Mouse (Mus musculus) limb, embryonic 10.5 days (tissue): Measurements from ENCODE around the gene Lexm. TPM values are rescaled to one million over a fixed set of nuclear protein-coding genes. Genes with fewer than 3 reads are reported as not detected.
A peak's percentile ranks its signal among the peaks of the same experiment; 100 is the strongest.

Experiments
- DNase-seq: peaks from one replicate; pipeline ENCODE4 v3.0.0-alpha.2; 2017; ENCODE audit warnings: low spot score
- H3K27ac ChIP-seq: fragments of 300-500 bp; sonication (generic); 2 replicates; pipeline ENCODE4 v1.5.1; 2016; ENCODE audit warnings: mild to moderate bottlenecking
- H3K27me3 ChIP-seq: fragments of 300-500 bp; sonication (generic); 2 replicates; pipeline ENCODE4 v1.6.1; 2016; ENCODE audit warnings: low read depth, mild to moderate bottlenecking; ENCODE audit not compliant: poor library complexity, severe bottlenecking
- H3K36me3 ChIP-seq: fragments of 300-500 bp; sonication (generic); 2 replicates; pipeline ENCODE4 v1.6.1; 2016; ENCODE audit warnings: mild to moderate bottlenecking, moderate library complexity
- H3K4me1 ChIP-seq: fragments of 300-500 bp; sonication (generic); 2 replicates; pipeline ENCODE4 v1.6.1; 2016
- H3K4me3 ChIP-seq: fragments of 300-500 bp; sonication (generic); 2 replicates; pipeline ENCODE4 v1.5.1; 2016; ENCODE audit warnings: mild to moderate bottlenecking, moderate library complexity
- H3K9me3 ChIP-seq: fragments of 300-500 bp; sonication (generic); replicated peaks from 2 replicates; pipeline ENCODE4 v1.6.1; 2016; ENCODE audit warnings: mild to moderate bottlenecking
- WGBS: fragments of 180-500 bp; shearing (Covaris S2); methylation state at CpG from one replicate; pipeline ENCODE4 v1.1.7; 2016; 5-methylcytosine and 5-hydroxymethylcytosine counted together
- polyA plus RNA-seq: library from polyadenylated mRNA; unstranded; fragments of >200 nt; fragmentation: Nextera tagmentation; extraction: Ambion mirVana; gene quantifications from 2 replicates; pipeline ENCODE4 v1.2.1, GENCODE M21; 2016

Gene Lexm
- polyA plus RNA-seq: 0.15 TPM in 2 replicates

DNA sequence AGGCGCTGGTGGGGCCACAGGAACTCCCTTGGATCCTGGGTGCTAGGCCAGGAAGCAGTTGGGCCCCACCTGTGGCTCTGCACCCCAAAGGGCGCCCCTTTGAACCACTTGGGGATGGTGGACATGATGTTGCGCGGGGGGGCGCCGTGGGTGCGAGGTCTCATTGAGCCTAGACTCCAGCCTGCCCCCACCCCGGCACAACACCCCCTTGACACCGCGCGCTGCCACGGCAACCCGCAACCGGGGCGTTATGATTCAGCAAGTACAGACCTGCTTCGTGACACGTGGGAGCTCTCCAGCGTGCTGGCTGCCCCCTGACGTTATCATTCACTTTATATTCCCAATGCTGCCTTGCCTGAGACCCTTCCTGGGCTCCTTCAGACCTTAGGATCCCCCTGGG, at the start of gene Lexm:
TSS of gene Lexm (minus strand) at position 186 of the 400 bp plus-strand sequence.
- H3K4me3 ChIP-seq: peak within 1 kb of the TSS; percentile 25; the same call in 1 of the 2 replicates
- 1% methylated on average over 19 of the region's 19 CpGs for WGBS
- H3K27me3 ChIP-seq: peaks cover 45% of the 10 kb centered on the region

DNA sequence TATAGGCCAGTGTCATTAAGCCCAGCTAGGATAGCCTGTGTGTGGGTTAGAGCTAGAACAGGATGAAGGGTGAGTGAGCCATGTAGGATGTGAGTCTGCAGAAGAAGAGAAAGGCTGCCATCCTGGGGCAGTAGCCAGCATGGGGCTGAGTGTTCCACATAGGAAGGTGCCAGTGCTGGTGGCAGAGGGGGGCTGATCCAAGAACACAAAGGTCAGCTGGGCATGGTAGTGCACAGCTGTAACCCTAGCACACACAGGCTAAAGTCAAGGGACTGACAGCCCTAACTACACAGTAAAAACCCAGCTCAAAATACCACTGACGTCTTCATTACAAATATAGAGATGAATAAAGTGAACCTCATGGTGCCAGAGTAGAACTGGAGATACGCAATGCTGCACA, 49.5 kb upstream of the Lexm start:
- H3K9me3 ChIP-seq: no peaks in the 10 kb centered on the region
- peaks cover 100% of the 10 kb centered on the region for H3K36me3 ChIP-seq
- H3K4me3 ChIP-seq: no peak overlapping the region
- no peaks in the 10 kb centered on the region for H3K4me1 ChIP-seq
- H3K27ac ChIP-seq: no peak overlapping the region
- no peak for DNase-seq
- 95% methylated on average over 2 of the region's 2 CpGs for WGBS
- no peaks in the 10 kb centered on the region for H3K27me3 ChIP-seq

More for the DNA sequence above, at the start of gene Lexm:
- DNase-seq: peak; percentile 64
- Histone ChIP-seq H3K36me3 (no peaks in the 10 kb centered on the region), H3K27ac (no peak within 1 kb of the TSS), H3K9me3 (no peaks in the 10 kb centered on the region), H3K4me1 (peaks cover 23% of the 10 kb centered on the region)

DNA sequence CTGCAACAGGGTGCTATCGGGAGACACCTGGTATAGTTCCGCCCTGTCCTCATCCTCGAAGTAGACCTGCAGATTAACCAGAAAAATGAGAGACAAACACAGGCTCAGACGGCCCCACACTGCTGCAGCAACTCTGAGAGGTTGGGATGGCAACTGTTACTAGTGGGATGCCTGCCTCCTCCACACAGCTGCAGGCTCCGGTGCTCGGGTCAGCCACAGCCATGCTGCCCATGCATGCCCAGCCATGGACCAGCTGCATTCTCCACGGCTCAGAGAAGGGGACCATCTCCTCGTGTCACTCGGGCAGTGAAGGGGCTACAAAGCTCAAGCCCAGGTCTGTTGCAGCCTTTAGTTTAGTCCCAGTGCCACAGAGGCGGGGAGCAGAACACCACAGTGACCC, 48.6 kb upstream of the Lexm start:
- Histone ChIP-seq H3K36me3 (peaks cover 100% of the 10 kb centered on the region), H3K4me1 (no peaks in the 10 kb centered on the region), H3K9me3 (no peaks in the 10 kb centered on the region), H3K27me3 (no peaks in the 10 kb centered on the region), H3K27ac (no peak overlapping the region), H3K4me3 (no peak overlapping the region)
- 95% methylated on average over 10 of the region's 10 CpGs for WGBS
- no peak for DNase-seq

- no peak overlapping the region for H3K27ac ChIP-seq
- H3K27me3 ChIP-seq: no peaks in the 10 kb centered on the region
- H3K36me3 ChIP-seq: peaks cover 100% of the 10 kb centered on the region
- H3K4me1 ChIP-seq: no peaks in the 10 kb centered on the region
- H3K4me3 ChIP-seq: no peak overlapping the region
- WGBS: 98% methylated on average over 2 of the region's 2 CpGs
- DNase-seq: no peak
- H3K9me3 ChIP-seq: no peaks in the 10 kb centered on the region
Observed at GRCm38 (mm10) chr4:106665269-106665668, 48.2 kb upstream of the Lexm start.

DNA sequence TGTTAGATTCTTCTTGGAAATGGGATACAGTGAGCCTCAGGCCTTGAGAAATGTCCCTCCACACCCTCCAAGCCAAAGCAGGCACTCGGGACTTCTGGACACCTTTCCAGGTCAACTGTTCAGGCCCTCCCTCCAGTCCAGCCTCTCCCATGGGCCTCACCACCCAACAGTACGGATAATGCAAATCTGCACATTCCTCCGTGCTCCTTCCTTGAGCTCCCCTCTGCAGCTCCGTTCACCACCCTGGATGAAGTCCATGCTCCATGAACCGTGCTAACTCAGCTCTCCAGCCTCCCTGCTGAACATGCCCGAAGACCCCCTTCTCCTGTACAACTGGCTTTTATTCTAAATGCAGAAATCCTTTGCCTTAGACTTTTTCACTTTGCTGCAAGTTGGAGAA, 47.7 kb upstream of the Lexm start:
- H3K36me3 ChIP-seq: peaks cover 100% of the 10 kb centered on the region
- no peaks in the 10 kb centered on the region for H3K9me3 ChIP-seq
- no peak overlapping the region for H3K4me3 ChIP-seq
- H3K27ac ChIP-seq: no peak overlapping the region
- no peaks in the 10 kb centered on the region for H3K27me3 ChIP-seq
- WGBS: 95% methylated on average over 6 of the region's 6 CpGs
- no peaks in the 10 kb centered on the region for H3K4me1 ChIP-seq
- no peak for DNase-seq

DNA sequence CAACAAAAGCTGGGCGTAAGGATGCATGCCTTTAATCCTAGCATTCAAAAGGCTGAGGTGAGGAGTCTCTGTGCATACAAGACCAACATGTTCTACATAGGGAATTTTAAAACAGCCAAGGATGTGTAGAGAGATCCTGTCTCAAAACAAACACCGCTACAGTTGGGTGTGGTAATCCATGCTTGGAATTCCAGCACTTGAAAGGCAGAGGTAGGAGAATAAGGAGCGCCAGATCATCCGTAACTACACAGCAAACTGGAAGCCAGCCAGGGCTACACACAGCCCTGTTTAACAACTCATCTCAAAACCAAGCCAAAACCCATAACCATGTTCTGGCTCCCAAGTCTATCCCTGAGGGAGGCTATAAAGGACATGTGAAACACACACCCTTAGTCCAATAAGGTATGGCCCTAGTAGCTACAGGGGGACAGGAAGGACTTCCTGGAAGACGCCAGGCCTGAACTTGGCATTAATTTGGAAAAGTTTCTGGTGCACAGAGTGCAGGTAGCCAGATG, 47.0 kb upstream of the Lexm start:
- WGBS: 96% methylated on average over 5 of the region's 5 CpGs
- peaks cover 100% of the 10 kb centered on the region for H3K36me3 ChIP-seq
- no peaks in the 10 kb centered on the region for H3K9me3 ChIP-seq
- no peak overlapping the region for H3K4me3 ChIP-seq
- no peaks in the 10 kb centered on the region for H3K27me3 ChIP-seq
- no peak for DNase-seq
- H3K27ac ChIP-seq: no peak overlapping the region
- no peaks in the 10 kb centered on the region for H3K4me1 ChIP-seq

GRCm38 (mm10) chr4:106655681-106656080, 38.6 kb upstream of the Lexm start:
- WGBS: 83% methylated on average over 10 of the region's 10 CpGs
- DNase-seq: no peak
- Histone ChIP-seq H3K4me3 (no peak overlapping the region), H3K27me3 (no peaks in the 10 kb centered on the region), H3K4me1 (peaks cover 10% of the 10 kb centered on the region), H3K27ac (no peak overlapping the region), H3K36me3 (peaks cover 69% of the 10 kb centered on the region), H3K9me3 (no peaks in the 10 kb centered on the region)

DNA sequence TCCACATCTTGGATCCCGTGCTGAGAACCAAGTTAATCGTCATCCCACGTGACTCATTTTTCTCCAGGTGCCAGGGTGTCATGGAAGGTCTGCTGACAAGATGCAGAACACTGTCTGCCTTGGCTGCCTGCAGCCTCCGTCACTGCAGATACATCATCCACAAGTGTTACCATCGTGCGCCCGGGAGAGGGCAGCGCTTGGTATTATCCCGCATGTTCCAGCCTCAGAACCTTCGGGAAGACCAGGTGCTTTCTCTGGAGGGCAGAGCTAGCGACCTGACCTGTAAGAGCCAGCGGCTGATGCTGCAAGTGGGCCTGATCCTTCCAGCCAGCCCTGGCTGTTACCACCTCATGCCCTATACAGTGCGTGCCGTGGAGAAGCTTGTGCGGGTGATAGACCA, 36.0 kb upstream of the Lexm start:
- Histone ChIP-seq H3K27me3 (no peaks in the 10 kb centered on the region), H3K4me1 (peaks cover 10% of the 10 kb centered on the region), H3K4me3 (no peak overlapping the region), H3K9me3 (no peaks in the 10 kb centered on the region), H3K36me3 (peaks cover 44% of the 10 kb centered on the region), H3K27ac (no peak overlapping the region)
- no peak for DNase-seq
- 92% methylated on average over 15 of the region's 15 CpGs for WGBS

- H3K27ac ChIP-seq: no peak overlapping the region
- H3K4me1 ChIP-seq: peaks cover 10% of the 10 kb centered on the region
- DNase-seq: no peak
- WGBS: 92% methylated on average over 3 of the region's 3 CpGs
- H3K27me3 ChIP-seq: no peaks in the 10 kb centered on the region
- no peaks in the 10 kb centered on the region for H3K9me3 ChIP-seq
- H3K36me3 ChIP-seq: peaks cover 43% of the 10 kb centered on the region
- H3K4me3 ChIP-seq: no peak overlapping the region
Observed at GRCm38 (mm10) chr4:106652546-106652945, 35.5 kb upstream of the Lexm start.

GRCm38 (mm10) chr4:106650833-106651527, 33.9 kb upstream of the Lexm start, which contains the start of gene Pars2:
TSS of gene Pars2 (plus strand) at chr4:106651069.
- peak; percentile 99 for DNase-seq
- Histone ChIP-seq H3K27ac (peak within 1 kb of the TSS; percentile 88), H3K4me3 (peak within 1 kb of the TSS; percentile 72), H3K36me3 (peaks cover 31% of the 10 kb centered on the region), H3K9me3 (no peaks in the 10 kb centered on the region), H3K4me1 (peaks cover 14% of the 10 kb centered on the region), H3K27me3 (no peaks in the 10 kb centered on the region)
- WGBS: 4% methylated on average over 40 of the region's 40 CpGs

DNA sequence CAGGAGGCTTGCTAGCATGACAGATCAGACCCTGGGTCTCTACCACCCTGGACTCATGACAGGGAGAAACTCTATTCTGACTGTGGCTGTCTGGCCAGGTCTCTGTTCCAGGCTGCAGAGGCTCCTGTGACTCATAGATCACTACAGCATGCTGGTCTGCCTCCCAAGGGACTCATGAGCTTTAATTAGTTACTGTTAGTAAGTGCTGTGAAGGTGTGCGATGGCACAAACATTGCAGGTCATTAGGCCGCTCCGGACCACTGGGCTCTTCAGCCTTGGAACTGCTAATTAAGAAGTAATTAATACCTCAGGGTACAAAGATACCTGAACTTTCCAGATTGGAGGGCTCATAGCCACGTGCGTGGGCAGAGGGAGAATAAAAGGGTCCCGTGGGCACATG, 30.1 kb upstream of the Lexm start:
- Histone ChIP-seq H3K4me1 (peaks cover 24% of the 10 kb centered on the region), H3K36me3 (no peaks in the 10 kb centered on the region), H3K4me3 (no peak overlapping the region), H3K9me3 (no peaks in the 10 kb centered on the region), H3K27me3 (no peaks in the 10 kb centered on the region), H3K27ac (no peak overlapping the region)
- DNase-seq: no peak
- WGBS: 85% methylated on average over 6 of the region's 6 CpGs

DNA sequence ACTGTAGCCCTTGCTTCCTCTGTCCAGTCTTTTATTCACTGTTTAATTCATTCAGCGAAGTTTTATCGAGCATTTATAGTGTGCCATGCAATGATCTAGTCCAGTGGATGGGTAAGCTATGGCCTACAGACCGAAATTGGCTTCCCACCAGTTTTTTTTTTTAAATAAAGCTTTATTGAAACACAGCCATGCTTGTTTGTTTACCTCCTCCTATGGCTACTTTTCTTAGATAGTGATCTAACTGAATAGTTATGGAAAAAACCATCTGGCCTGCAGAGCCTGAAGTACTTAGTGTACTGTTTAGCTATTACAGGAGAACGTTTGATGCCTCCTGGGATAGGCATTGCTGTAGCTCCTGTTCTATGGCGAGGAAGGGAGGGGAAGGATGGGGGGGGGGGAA, 28.8 kb upstream of the Lexm start:
- Histone ChIP-seq H3K27ac (no peak overlapping the region), H3K36me3 (no peaks in the 10 kb centered on the region), H3K4me3 (no peak overlapping the region), H3K4me1 (peaks cover 15% of the 10 kb centered on the region), H3K9me3 (no peaks in the 10 kb centered on the region), H3K27me3 (no peaks in the 10 kb centered on the region)
- WGBS: 86% methylated on average over 5 of the region's 5 CpGs
- DNase-seq: no peak

- WGBS: 72% methylated on average over 6 of the region's 6 CpGs
- no peak for DNase-seq
- H3K27ac ChIP-seq: 0 out of 2 replicates have a peak overlapping the region, but pooled peaks have one; percentile 5
- H3K4me1 ChIP-seq: peaks cover 15% of the 10 kb centered on the region
- H3K36me3 ChIP-seq: no peaks in the 10 kb centered on the region
- H3K4me3 ChIP-seq: no peak overlapping the region
- H3K27me3 ChIP-seq: no peaks in the 10 kb centered on the region
- no peaks in the 10 kb centered on the region for H3K9me3 ChIP-seq
Observed at GRCm38 (mm10) chr4:106644218-106644610, 27.2 kb upstream of the Lexm start.
